Mouse (Mus musculus) layer of hippocampus, adult 2 months (tissue): Measurements from ENCODE around the gene Cic. TPM values are rescaled to one million over a fixed set of nuclear protein-coding genes. Genes with fewer than 3 reads are reported as not detected.

ENCODE experiments used
- DNase-seq, 2 experiments: peaks; one replicate each; pipeline ENCODE4 v3.0.0; 2022; ENCODE audit warnings: low spot score in 2 of 2
- H3K27ac ChIP-seq: fragments of 200-600 bp; 2 replicates; pipeline ENCODE4 v1.8.1; 2022
- H3K4me3 ChIP-seq: fragments of 200-600 bp; 2 replicates; pipeline ENCODE4 v1.8.1; 2022; ENCODE audit warnings: mild to moderate bottlenecking
- CTCF ChIP-seq: fragments of 200-600 bp; conservative IDR thresholded peaks from 2 replicates; pipeline ENCODE4 v1.8.1; 2022; ENCODE audit warnings: antibody characterized with exemption, mild to moderate bottlenecking, moderate library complexity
- total RNA-seq, 2 experiments: library from RNA; stranded (reverse); gene quantifications; 2 replicates each; pipeline ENCODE4 v1.2.3; 2021

Cic gene
- total RNA-seq, 2 experiments from 2014 or later = 218 to 225 TPM

DNA sequence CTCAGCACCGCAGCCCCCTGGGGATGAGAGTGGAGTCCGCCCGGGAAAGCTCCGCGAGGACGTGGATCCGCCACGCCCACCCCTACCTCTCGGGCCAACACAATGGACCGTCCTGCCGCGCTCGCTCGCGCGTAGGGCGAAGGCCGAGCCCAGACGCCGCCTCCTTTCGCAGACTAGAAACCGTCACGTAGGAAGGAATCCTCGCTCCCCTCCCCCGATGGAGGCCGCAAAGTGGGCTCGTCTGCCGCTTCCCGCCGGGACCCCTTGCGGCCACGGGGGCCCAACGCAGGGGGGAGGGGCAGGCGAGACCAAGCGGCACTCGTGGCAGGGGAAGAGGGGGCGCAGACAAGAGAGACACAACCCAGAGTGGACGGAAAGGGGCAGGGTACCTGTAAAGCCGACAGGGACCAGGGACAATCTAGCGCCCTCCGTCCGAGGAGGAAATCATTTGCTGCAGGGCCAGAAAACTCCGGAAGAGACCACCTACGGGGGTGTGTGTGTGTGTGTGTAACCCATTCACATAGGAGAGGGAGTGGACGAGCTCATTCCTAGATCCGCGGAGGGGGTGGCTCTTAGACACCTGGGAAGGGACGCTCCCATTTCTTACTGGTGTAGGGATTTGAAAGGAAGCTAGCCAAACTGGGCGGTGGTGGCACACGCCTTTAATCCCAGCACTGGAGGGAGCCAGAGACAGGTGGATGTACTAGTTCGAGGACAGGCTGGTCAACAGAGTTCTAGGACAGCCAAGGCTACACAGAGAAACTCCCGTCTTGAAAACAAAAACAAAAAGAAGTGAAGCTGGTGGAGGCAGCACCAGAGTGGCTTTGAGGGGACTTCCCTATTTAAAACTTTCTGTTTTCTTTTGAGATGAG, 30.2 kb downstream of the Cic start, which contains the start of gene Pafah1b3:
Gene Pafah1b3, minus strand, starts transcription at position 533 of the 872 bp plus-strand sequence.
- peak; percentile 57 for TF ChIP-seq CTCF
- Histone ChIP-seq H3K4me3 (peak within 1 kb of the TSS; percentile 83), H3K27ac (peak within 1 kb of the TSS; percentile 72)
- DNase-seq = peak; percentile 72 to 84

GRCm38 (mm10) chr7:25301063-25301462, 33.6 kb downstream of the Cic start, which contains the start of gene Prr19:
TSS of gene Prr19 (plus strand) at chr7:25301411.
- no peak for DNase-seq
- H3K27ac ChIP-seq = no peak within 1 kb of the TSS
- no peak within 1 kb of the TSS for H3K4me3 ChIP-seq
- TF ChIP-seq CTCF = no peak

DNA sequence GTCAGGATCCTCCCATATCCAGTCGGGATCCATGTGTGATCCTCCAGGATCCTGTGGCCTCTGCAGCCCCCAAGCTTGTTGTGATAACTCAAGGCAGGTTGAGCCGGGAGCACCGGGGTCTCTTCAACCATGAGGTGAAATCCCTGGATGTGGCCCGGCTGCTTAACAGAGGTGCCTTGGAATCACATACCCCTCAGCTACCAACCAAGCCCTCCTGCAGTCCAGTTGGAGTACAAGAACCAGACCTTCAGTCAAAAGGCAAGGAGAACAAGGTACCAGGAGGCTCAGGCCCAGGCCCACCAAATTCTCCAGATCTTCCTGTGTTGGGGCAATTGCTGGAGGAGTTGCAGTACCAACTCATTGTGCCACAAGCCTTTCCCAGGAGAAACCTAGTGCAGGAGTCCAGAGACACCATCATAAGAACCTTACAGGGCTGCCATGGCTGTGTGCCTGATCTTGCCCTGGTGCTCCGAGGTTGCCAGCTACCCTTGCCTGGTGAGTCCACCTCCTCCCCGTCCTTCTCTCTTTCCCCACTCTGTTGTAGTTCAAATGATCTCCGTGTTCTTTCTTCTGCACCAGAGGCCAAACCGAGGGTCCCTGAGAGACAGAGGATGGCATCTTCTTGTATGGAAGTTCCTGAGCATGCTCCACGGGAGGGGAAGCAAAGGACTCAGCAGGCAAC, 35.6 kb downstream of the Cic start:
- Histone ChIP-seq H3K4me3 (no peak overlapping the region), H3K27ac (no peak overlapping the region)
- TF ChIP-seq CTCF = no peak
- DNase-seq = no peak

- H3K4me3 ChIP-seq = no peak overlapping the region
- TF ChIP-seq CTCF = no peak
- DNase-seq = no peak
- H3K27ac ChIP-seq = no peak overlapping the region
Measured at GRCm38 (mm10) chr7:25303685-25304006, 36.1 kb downstream of the Cic start.

DNA sequence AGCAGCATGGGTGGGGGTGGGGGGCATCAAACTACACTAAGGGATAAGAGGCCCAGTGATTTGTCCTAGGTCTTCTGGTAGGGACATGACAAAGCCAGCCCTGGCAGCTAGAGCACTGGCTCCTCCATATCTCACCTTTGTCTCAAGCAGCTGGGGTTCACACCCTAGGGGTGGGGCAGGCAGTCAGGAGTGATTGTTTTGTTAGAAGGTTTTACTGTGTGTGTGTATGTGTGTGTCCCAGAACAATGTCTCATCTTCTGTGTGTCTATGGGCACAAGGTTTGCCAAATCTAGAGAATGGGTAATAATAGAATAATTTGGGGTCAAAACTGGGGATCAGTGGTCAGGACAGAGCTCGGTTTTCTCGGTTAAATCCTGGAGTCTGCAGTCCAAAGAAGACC, 38.0 kb downstream of the Cic start:
- Histone ChIP-seq H3K27ac (peak overlapping the region; percentile 72), H3K4me3 (peak overlapping the region; percentile 67)
- DNase-seq = no peak
- TF ChIP-seq CTCF = no peak

DNA sequence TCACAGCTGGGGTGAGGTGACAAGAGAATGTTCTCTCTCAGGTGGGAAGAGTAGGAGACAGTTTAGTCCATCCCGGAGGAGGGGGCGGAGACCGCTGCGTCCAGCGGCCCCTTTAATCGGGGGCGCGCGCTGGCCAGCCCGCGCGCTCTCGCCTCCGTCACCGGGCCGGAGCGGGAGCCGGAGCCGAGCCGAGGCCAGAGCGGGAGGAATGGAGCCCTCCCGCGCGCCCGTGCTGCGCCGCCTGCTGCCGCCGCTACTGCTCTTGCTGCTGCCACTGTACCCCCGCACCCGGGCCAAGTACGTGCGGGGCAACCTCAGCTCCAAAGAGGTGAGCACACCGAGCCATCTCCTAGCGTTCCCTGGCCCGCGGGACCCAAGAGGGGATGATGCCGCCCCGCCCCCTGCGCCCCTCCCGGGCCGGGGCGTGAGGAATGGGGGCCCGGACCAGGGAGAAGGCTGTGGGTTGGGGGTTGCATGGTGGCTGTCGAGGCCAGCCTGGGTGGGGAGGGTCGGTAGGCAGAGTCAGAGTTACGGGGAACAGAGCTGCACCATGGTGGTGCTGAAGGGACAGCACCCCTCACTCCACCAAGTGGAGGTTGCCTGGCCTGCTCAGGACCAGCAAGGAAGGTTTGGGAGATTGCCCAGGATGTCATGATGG, 38.6 kb downstream of the Cic start, which contains the start of gene Tmem145:
Gene Tmem145, plus strand, starts transcription at position 151 of the 658 bp plus-strand sequence.
- DNase-seq = no peak
- Histone ChIP-seq H3K4me3 (peak within 1 kb of the TSS; percentile 67), H3K27ac (peak within 1 kb of the TSS; percentile 72)
- peak; percentile 17; the same call in 1 of the 2 replicates for TF ChIP-seq CTCF

DNA sequence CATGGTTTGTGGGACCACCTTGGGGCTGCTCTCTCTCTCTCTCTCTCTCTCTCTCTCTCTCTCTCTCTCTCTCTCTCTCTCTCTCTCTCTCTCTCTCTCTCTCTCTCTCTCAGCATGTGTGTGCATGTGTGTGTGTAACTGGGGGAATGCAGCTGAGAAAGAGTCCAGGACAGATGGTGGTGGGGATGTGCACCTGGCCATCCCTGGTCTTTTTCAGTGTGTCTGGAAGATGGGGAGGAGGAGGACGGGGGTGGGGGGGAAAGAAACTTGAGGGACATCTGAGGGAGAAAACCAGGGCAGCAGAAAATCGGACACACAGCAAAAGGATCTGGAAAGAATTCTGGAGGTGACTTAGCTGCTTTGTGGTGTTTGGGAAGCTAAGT, 39.1 kb downstream of the Cic start:
- Histone ChIP-seq H3K4me3 (peak overlapping the region; percentile 67), H3K27ac (no peak overlapping the region)
- DNase-seq = no peak
- TF ChIP-seq CTCF = no peak

DNA sequence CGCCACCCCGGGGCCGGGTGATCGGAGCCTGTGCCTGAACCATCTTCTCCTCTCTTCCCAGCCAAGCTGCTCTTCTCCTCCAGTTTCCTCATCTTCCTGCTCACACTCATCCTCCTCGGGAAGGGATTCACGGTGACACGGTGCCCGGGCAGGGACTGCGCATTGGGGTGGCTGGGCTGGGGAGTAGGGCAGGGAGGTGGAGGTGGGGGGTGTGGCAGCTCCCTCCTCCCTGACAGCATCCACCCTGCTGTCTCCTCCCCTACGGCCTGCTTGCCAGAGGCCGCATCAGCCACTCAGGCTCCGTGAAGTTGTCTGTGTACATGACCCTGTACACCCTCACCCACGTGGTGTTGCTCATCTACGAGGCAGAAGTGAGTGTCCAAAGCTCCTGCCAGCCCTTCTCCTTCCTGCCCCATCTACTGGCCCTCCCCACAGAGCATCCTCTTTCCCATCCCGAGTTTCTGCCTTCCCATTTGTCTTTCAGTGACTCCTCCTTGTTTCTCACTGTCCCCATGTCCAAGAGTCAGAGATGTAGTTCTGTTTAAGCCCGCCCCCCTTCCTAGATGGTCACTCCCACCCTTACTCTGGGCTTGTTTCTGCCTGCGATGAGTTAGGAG, 41.3 kb downstream of the Cic start:
- no peak for DNase-seq

GRCm38 (mm10) chr7:25309425-25309824, 41.9 kb downstream of the Cic start:
- H3K27ac ChIP-seq = no peak overlapping the region
- TF ChIP-seq CTCF = no peak
- no peak for DNase-seq

More for the DNA sequence above, 41.3 kb downstream of the Cic start:
- TF ChIP-seq CTCF = no peak
- H3K4me3 ChIP-seq = no peak overlapping the region
- H3K27ac ChIP-seq = no peak overlapping the region

DNA sequence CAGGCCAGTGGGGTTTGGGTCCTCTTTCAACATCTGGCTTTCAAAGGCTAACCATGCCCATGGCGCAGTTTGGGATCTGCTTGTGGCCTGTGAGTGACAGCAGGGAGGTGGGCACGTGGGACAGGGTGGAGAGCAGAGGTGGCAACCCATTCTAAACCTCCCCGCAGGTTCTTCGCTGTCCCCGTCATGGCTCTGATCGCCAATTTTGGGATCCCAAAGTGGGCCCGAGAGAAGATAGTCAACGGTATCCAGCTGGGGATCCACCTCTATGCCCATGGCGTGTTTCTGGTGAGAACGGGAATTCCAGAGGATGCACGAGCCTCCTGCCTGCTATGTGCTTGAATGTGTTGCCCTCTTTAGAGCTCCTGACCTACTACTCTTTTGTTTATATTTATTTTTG, 43.7 kb downstream of the Cic start:
- H3K4me3 ChIP-seq = no peak overlapping the region
- H3K27ac ChIP-seq = no peak overlapping the region
- no peak for TF ChIP-seq CTCF
- no peak for DNase-seq

More at GRCm38 (mm10) chr7:25309425-25309824, 41.9 kb downstream of the Cic start:
- no peak overlapping the region for H3K4me3 ChIP-seq

GRCm38 (mm10) chr7:25313325-25313724, 45.8 kb downstream of the Cic start:
- TF ChIP-seq CTCF = no peak
- Histone ChIP-seq H3K27ac (no peak overlapping the region), H3K4me3 (no peak overlapping the region)
- no peak for DNase-seq

GRCm38 (mm10) chr7:25314606-25315305, 47.3 kb downstream of the Cic start:
- TF ChIP-seq CTCF = no peak
- no peak overlapping the region for H3K27ac ChIP-seq
- H3K4me3 ChIP-seq = peak overlapping the region; percentile 77; the same call in 1 of the 2 replicates
- DNase-seq = no peak
